Mouse (Mus musculus): Measurements from ENCODE around the gene Clcnkb. TPM values are rescaled to one million over a fixed set of nuclear protein-coding genes. Genes with fewer than 3 reads are reported as not detected.

Clcnkb gene
- polyA plus RNA-seq, 2 experiments from 2014 or later: not detected

Other genes starting within 250 kb of the Clcnkb start
- gene Rsg1, start 202.1 kb downstream of the Clcnkb start, polyA plus RNA-seq (2017; shearing (Covaris generic)): 1 to 10 TPM; 3.0 to 4.7 TPM
- not detected for gene Arhgef19, start 176.5 kb downstream of the Clcnkb start, polyA plus RNA-seq (2017; shearing (Covaris generic))
- gene Epha2, start 114.8 kb downstream of the Clcnkb start, polyA plus RNA-seq (2017; shearing (Covaris generic)): under 1 TPM in 1 of 2 experiments, not detected in 1; 0.34 TPM
- gene Fam131c, start 47.8 kb downstream of the Clcnkb start, polyA plus RNA-seq (2017; shearing (Covaris generic)): not detected
- not detected for gene Clcnka, start 17.3 kb downstream of the Clcnkb start, polyA plus RNA-seq (2017; shearing (Covaris generic))
- gene Hspb7, start 4.8 kb upstream of the Clcnkb start, polyA plus RNA-seq (2017; shearing (Covaris generic)): not detected
- not detected for gene Srarp, start 20.1 kb upstream of the Clcnkb start, polyA plus RNA-seq (2017; shearing (Covaris generic))
- gene Zbtb17, start 28.6 kb upstream of the Clcnkb start, polyA plus RNA-seq (2017; shearing (Covaris generic)): 10 to 100 TPM; 14.2 to 21.5 TPM
- gene Spen, start 122.6 kb upstream of the Clcnkb start, polyA plus RNA-seq (2017; shearing (Covaris generic)): 10 to 100 TPM; 12.1 to 18.5 TPM
- under 1 TPM in 1 of 2 experiments, not detected in 1; 0.13 TPM for gene Fblim1, start 190.1 kb upstream of the Clcnkb start, polyA plus RNA-seq (2017; shearing (Covaris generic))
- not detected for gene Tmem82, start 202.6 kb upstream of the Clcnkb start, polyA plus RNA-seq (2017; shearing (Covaris generic))
- not detected for gene Slc25a34, start 207.8 kb upstream of the Clcnkb start, polyA plus RNA-seq (2017; shearing (Covaris generic))
- gene Plekhm2, start 248.9 kb upstream of the Clcnkb start, polyA plus RNA-seq (2017; shearing (Covaris generic)): 1 to 10 TPM; 2.1 to 3.4 TPM

Measured in CD4-positive, CD25-positive, alpha-beta regulatory T cell, adult 4 months (primary cell).